20 mouse cellular contexts compared by ENCODE assay signal in the genomic region with DNA sequence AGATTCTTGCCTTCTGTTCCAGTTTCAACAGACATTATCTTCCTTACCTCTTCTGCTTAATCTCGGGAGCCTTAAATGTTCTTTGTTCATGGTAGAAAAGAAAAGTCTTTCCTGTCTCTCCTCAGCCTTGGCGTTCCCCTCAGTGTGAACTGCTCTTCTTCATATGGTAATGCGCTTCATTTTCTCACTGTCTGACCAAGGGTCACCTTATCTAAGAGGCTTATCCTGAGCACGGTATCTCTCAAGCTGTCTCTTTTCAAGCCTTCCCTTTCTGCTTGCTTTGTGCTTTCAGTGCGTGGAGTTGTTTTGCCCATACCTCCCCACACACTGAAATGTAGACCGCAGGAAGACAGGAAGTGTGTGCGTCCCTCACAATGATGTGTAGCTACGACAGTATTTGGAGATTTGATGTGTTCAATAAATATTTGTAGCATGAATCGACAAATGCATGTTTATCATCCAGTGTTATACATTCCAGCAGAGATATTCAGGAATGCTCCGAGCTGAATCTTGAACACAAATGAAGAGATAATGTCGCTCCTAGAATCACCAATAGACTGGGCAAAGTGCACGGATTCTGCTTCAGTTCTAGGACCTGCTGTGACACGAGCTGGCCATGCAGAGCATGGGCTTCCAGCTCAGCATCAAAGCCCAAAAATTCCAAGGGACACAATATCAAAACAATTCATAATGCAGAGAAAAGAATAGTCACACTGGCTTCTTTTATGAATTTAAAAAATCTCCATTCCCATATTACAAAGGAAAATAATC.
DNase-seq lines count a peak whose midpoint lies in the region; ATAC-seq and TF ChIP-seq lines count a peak whose summit lies in the region.
"Had no signal": no experiment of that assay in that cellular context is flagged by ENCODE, and none has a peak within 500 bp of the region (broad histone marks: within the 10 kb centered on the region; RNA-seq: fewer than 3 reads in every experiment).

No protein-coding gene starts in this region.

- no peak for TF ChIP-seq EP300 in heart, adult 2 months (IDR thresholded peaks at IDR 0.05; ENCODE audit: insufficient read depth, low read depth, low read length)

- H3K4me2 ChIP-seq in heart, embryonic 14.5 days (ENCODE audit: low read length) = peak overlapping the region; percentile 6; the same call in 1 of the 2 replicates
- H3K4me2 ChIP-seq in kidney, embryonic 16.5 days (replicated peaks; ENCODE audit: low read depth, low read length) = no peak overlapping the region
- H3K4me2 ChIP-seq: kidney, embryonic 15.5 days; liver, embryonic 12.5 days; lung, embryonic 14.5 days; neural tube, embryonic 12.5 days had no signal

- no peak overlapping the region for H3K27ac ChIP-seq in heart, embryonic 14.5 days (replicated peaks in 1 of 2; ENCODE audit: control insufficient read depth in 1 of 2, insufficient read depth in 1 of 2, low read depth in 2 of 2, low read length in 2 of 2)
- H3K27ac ChIP-seq in heart, adult 2 months = no peak overlapping the region
- H3K27ac ChIP-seq in kidney, embryonic 16.5 days (ENCODE audit: low read length) = no peak overlapping the region
- H3K27ac ChIP-seq: kidney, embryonic 15.5 days; limb, embryonic 10.5 days; liver, embryonic 12.5 days; neural tube, embryonic 12.5 days had no signal

- no peak for TF ChIP-seq CTCF in heart, adult 2 months (IDR thresholded peaks at IDR 0.05)

- H3K36me3 ChIP-seq in heart, embryonic 14.5 days (ENCODE audit: control insufficient read depth, insufficient read depth, low read length) = no peaks in the 10 kb centered on the region
- no peaks in the 10 kb centered on the region for H3K36me3 ChIP-seq in heart, adult 2 months (ENCODE audit: control insufficient read depth, insufficient read depth, low read length)
- no peaks in the 10 kb centered on the region for H3K36me3 ChIP-seq in kidney, embryonic 16.5 days (ENCODE audit: insufficient read depth, low read length)
- H3K36me3 ChIP-seq: kidney, embryonic 15.5 days; limb, embryonic 10.5 days; liver, embryonic 12.5 days; neural tube, embryonic 12.5 days had no signal

- TF ChIP-seq POLR2A in heart, adult 2 months (IDR thresholded peaks at IDR 0.05; ENCODE audit: insufficient read depth, low read depth, low read length) = no peak

- intact Hi-C loops in heart, adult 2 months (cut with DNase I) = no loop called here

- peak; percentile 47 to 56 for DNase-seq in cerebellum, postnatal 14 days
- DNase-seq in cerebellum, adult 9-11 months = no peak
- no peak for DNase-seq in heart, adult 2 months
- peak; percentile 57 for DNase-seq in retina, adult 2 months (ENCODE audit: low read depth, low spot score)
- DNase-seq in retina, embryonic 14.5 days (ENCODE audit: low spot score) = no peak
- peak; percentile 18 for DNase-seq in retina, postnatal 1 day
- DNase-seq: adrenal gland, postnatal 25 days; gastrocnemius, postnatal 25 days; heart, postnatal 10 days; lung, embryonic 14.5 days; lung, postnatal 4 days; right cerebral cortex, postnatal 25 days; thymus, postnatal 14 days had no signal

- WGBS in heart, embryonic 14.5 days = 31% methylated on average over 13 of the region's 13 CpGs
- whole genome bisulfite sequencing in heart, adult 2 months = 32% methylated on average over 13 of the region's 13 CpGs
- 70% methylated on average over 13 of the region's 13 CpGs for WGBS in kidney, embryonic 16.5 days

- H3K9me3 ChIP-seq in heart, embryonic 14.5 days (ENCODE audit: control insufficient read depth, low read length) = no peaks in the 10 kb centered on the region
- no peaks in the 10 kb centered on the region for H3K9me3 ChIP-seq in kidney, embryonic 16.5 days (ENCODE audit: low read length)
- H3K9me3 ChIP-seq: kidney, embryonic 15.5 days; limb, embryonic 10.5 days; liver, embryonic 12.5 days; neural tube, embryonic 12.5 days had no signal

- ATAC-seq in heart, embryonic 14.5 days (ENCODE audit: insufficient number of reproducible peaks, insufficient read depth, low FRiP score, low read depth) = no peak
- no peak for ATAC-seq in kidney, embryonic 16.5 days (ENCODE audit: low FRiP score, low TSS enrichment)
- ATAC-seq: liver, embryonic 12.5 days had no signal

- peaks cover 0 to 2% of the 10 kb centered on the region in 2 experiments; a peak in 1 of 4 replicates for H3K4me1 ChIP-seq in heart, embryonic 14.5 days (ENCODE audit: control insufficient read depth in 2 of 2, insufficient read depth in 2 of 2, low read length in 2 of 2)
- no peaks in the 10 kb centered on the region for H3K4me1 ChIP-seq in heart, adult 2 months (ENCODE audit: control insufficient read depth, insufficient read depth, low read length)
- H3K4me1 ChIP-seq in kidney, embryonic 16.5 days (ENCODE audit: insufficient read depth, low read length) = 0 out of 2 replicates have a peak, but pooled peaks cover 3% of the 10 kb centered on the region
- H3K4me1 ChIP-seq: limb, embryonic 10.5 days; liver, embryonic 12.5 days; neural tube, embryonic 12.5 days had no signal

- no peak overlapping the region for H3K4me3 ChIP-seq in heart, embryonic 14.5 days (ENCODE audit: control insufficient read depth in 1 of 2, insufficient read depth in 1 of 2, low read depth in 1 of 2, low read length in 2 of 2)
- no peak overlapping the region for H3K4me3 ChIP-seq in heart, adult 2 months
- no peak overlapping the region for H3K4me3 ChIP-seq in kidney, embryonic 16.5 days (ENCODE audit: low read length)
- H3K4me3 ChIP-seq: kidney, embryonic 15.5 days; limb, embryonic 10.5 days; liver, embryonic 12.5 days; neural tube, embryonic 12.5 days had no signal

- H3K9ac ChIP-seq in heart, embryonic 14.5 days (ENCODE audit: low read length) = no peak overlapping the region
- no peak overlapping the region for H3K9ac ChIP-seq in heart, adult 2 months (ENCODE audit: low read depth, low read length)
- H3K9ac ChIP-seq in kidney, embryonic 16.5 days (replicated peaks; ENCODE audit: low read length) = no peak overlapping the region
- H3K9ac ChIP-seq: kidney, embryonic 15.5 days; liver, embryonic 12.5 days; lung, embryonic 14.5 days; neural tube, embryonic 12.5 days had no signal

- H3K27me3 ChIP-seq in heart, embryonic 14.5 days (ENCODE audit: control insufficient read depth, insufficient read depth, low read length) = no peaks in the 10 kb centered on the region
- H3K27me3 ChIP-seq in heart, adult 2 months (ENCODE audit: control insufficient read depth, insufficient read depth, low read length) = no peaks in the 10 kb centered on the region
- H3K27me3 ChIP-seq in kidney, embryonic 16.5 days (ENCODE audit: insufficient read depth, low read length) = no peaks in the 10 kb centered on the region
- H3K27me3 ChIP-seq: CH12.LX; kidney, embryonic 15.5 days; liver, embryonic 12.5 days; neural tube, embryonic 12.5 days had no signal

- no peaks in the 10 kb centered on the region for H3K79me2 ChIP-seq in heart, adult 2 months (replicated peaks; ENCODE audit: control insufficient read depth, insufficient read depth, low read length)

Comparison
In these comparisons a context has a peak if more than half of its experiments do, and no peak if none do; other contexts are left out.
1. DNase-seq: peak in cerebellum, postnatal 14 days (2 of 2), retina, adult 2 months (single experiment) and retina, postnatal 1 day (single experiment); none in cerebellum, adult 9-11 months (single experiment), heart, adult 2 months (0 of 2) and retina, embryonic 14.5 days (single experiment).